Mouse (Mus musculus): ENCODE measurements around the gene Cfc1. TPM values are rescaled to one million over a fixed set of nuclear protein-coding genes. Genes with fewer than 3 reads are reported as not detected.

Gene Cfc1
- polyA plus RNA-seq, 1 experiment from 2014 or later, result not detected

Other genes with a start within 250 kb of the Cfc1 start
- 80.1 and 82.0 TPM in 2 replicates for gene Ccdc115, start 96.0 kb upstream of the Cfc1 start, polyA plus RNA-seq (2016; fragmentation: Nextera tagmentation; extraction: Ambion mirVana)
- gene Imp4, start 95.8 kb upstream of the Cfc1 start, polyA plus RNA-seq (2016; fragmentation: Nextera tagmentation; extraction: Ambion mirVana), result 97.8 and 114 TPM in 2 replicates
- 6.1 and 7.3 TPM in 2 replicates for gene Ptpn18, start 75.9 kb upstream of the Cfc1 start, polyA plus RNA-seq (2016; fragmentation: Nextera tagmentation; extraction: Ambion mirVana)
- not detected in 2 replicates for gene Prss39, start 37.2 kb upstream of the Cfc1 start, polyA plus RNA-seq (2016; fragmentation: Nextera tagmentation; extraction: Ambion mirVana)
- gene Prss40, start 25.3 kb downstream of the Cfc1 start, polyA plus RNA-seq (2016; fragmentation: Nextera tagmentation; extraction: Ambion mirVana), result not detected in 2 replicates
- 1.3 and 3.4 TPM in 2 replicates for gene Amer3, start 44.0 kb downstream of the Cfc1 start, polyA plus RNA-seq (2016; fragmentation: Nextera tagmentation; extraction: Ambion mirVana)